Mouse (Mus musculus) liver, embryonic 18 days (tissue): Measurements from ENCODE around the gene Sorcs1. TPM values are rescaled to one million over a fixed set of nuclear protein-coding genes. Genes with fewer than 3 reads are reported as not detected.

ENCODE experiments used
- polyA plus RNA-seq: library from polyadenylated mRNA; depleted of rRNA; stranded (reverse); fragments of >200 nt; gene quantifications from 2 replicates; pipeline ENCODE4 v1.2.3, GENCODE M21; 2012; rRNA removed

The Sorcs1 gene
- polyA plus RNA-seq, result 0.21 and 0.23 TPM in 2 replicates

GRCm38 (mm10) chr19:50677903-50678896 lies at the start of gene Sorcs1:
Gene Sorcs1 (minus strand): TSS chr19:50678646.

